Mouse (Mus musculus) adrenal gland, postnatal 14 days (tissue): ENCODE data around the gene Pigk. TPM values are rescaled to one million over a fixed set of nuclear protein-coding genes. Genes with fewer than 3 reads are reported as not detected.
"Not testable (repeated sequence)": the region's sequence is repeated elsewhere in the genome, so short reads cannot be mapped to it uniquely, and the experiment has no call there.

Experiments used
- DNase-seq: peaks from one replicate; pipeline ENCODE4 v3.0.0; 2021; ENCODE audit warnings: mixed read lengths
- total RNA-seq: library from RNA; stranded (reverse); gene quantifications from 2 replicates; pipeline ENCODE4 v1.2.3, GENCODE M21; 2021

Pigk gene
- total RNA-seq, 1 experiment from 2014 or later = 56.1 TPM

GRCm38 (mm10) chr3:152767485-152767884 is 53.6 kb downstream of the Pigk start:
- DNase-seq = no peak

- DNase-seq = no peak
These were observed 56.2 kb downstream of the Pigk start for GRCm38 (mm10) chr3:152770056-152770455.

DNA sequence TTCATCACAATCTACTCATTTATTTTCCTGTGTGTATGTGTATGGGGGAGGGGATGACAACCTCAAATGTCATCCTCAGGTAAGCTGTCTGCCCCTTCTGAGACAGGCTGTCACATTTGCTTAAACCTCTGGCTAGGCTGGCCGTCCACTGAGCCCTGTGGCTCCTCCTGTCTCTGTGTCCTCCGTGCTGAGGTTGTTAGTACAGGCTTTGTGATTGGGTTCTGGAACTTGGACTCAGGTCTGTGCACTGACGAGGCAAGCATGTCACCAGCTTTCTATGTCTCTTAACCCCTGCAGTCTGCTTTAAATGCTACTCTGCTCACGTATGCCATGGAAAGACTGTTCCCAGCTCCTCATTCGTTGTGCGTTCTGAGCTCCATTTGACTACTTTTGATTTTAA is 62.5 kb downstream of the Pigk start:
- no peak for DNase-seq

GRCm38 (mm10) chr3:152776872-152777540 is 63.1 kb downstream of the Pigk start:
- DNase-seq = no peak

GRCm38 (mm10) chr3:152779819-152780218 is 65.9 kb downstream of the Pigk start:
- DNase-seq = no peak

GRCm38 (mm10) chr3:152783792-152784191 is 69.9 kb downstream of the Pigk start:
- peak; percentile 83 for DNase-seq

DNA sequence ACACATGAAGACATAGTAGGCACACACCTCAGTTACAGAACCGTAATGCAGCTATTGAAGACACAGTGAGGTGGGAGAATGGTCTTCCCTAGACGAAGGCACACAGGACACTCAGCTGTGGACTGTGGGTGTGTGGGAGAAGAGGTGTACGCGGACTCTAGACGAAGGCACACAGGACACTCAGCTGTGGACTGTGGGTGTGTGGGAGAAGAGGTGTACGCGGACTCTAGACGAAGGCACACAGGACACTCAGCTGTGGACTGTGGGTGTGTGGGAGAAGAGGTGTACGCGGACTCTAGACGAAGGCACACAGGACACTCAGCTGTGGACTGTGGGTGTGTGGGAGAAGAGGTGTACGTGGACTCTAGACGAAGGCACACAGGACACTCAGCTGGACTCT is 70.5 kb downstream of the Pigk start:
- DNase-seq = not testable (repeated sequence)

DNA sequence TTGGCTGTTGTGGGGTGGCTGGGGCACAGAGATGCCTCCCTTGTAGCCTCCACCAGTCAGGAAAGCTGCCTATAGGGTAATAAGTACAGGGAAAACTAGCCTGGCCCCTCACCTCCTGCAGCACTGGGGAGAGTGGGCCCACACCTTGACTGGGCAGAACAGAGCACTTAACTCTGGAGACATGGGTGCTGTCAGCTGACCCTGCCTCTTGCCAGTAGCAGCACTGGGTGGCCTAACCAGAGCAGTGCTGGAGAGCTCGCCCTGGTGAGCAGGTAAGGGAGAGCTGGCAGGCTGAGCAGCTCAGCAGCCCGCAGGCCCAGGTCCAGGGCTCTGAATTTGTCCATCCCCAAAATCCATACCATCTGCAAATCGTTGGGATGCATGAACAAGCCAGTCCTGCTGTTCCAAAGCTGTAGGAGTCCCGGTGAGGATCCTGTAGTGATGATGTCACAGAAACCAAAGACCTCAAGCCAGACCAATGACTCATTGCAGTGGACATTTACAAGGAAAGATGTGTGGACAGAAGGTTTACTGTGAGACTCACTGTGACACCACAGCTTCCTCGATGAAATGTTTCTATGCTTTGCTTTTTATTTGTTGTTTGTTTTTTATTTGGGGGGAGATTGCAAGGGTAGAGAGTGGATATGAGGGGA is 74.5 kb downstream of the Pigk start:
- not testable (repeated sequence) for DNase-seq

DNA sequence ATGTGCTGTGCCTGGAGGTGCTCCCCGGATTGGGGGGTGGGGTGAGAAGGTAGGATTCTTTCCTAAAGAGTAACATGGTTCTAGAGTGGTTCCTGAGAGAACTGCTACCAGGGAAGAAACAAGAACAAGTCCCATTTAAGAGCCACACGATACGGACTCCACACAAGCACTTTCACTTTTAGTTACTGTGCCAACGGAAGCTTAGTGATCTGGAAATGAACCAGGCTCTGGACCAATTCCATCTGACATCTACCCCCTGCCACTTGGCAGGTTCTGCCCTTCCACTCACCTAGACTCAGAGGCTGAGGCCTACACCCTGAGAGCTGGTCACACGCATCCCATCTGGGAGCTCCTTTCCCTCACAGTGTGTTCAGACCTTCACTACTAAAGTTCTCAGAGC is 78.7 kb downstream of the Pigk start:
- no peak for DNase-seq

DNA sequence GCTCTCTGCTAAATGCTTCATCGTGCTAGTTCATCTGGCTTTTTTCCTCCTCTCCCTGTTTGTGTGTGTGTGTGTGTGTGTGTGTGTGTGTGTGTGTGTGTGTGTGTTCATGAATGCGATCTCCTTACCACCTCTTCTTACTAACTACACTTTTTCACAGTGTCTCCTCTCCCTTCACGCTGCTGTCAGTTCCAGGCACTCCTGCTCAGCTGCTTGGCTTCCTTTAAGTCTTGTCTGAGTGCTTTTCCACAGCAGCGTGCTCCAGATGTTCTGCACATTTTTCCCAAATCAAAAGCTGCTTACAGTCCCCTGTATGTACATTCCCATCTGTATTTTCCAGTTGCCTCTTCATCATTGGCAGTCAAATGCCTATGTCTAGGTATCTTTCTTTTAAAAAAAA is 79.1 kb downstream of the Pigk start:
- DNase-seq = no peak

DNA sequence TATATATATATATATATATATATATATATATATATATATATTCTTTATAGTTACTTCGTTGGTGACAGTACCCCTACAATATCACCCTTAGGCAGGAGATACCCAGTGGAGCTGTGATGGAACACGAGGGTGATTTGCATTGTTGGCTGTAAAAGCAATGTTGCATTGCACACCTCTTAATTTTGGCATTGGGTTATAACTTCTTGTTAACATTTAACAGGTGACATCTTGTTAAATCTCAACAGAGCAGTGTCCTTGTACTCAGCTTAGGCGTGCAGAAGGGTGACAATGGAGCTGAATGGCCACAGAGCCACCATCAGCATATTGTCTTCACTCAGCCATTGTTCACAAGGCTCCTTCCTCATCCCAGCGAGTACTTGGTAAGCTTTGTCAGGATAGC is 82.3 kb downstream of the Pigk start:
- DNase-seq = no peak

GRCm38 (mm10) chr3:152797354-152797753 is 83.5 kb downstream of the Pigk start:
- DNase-seq = no peak

GRCm38 (mm10) chr3:152799738-152800431 is 86.0 kb downstream of the Pigk start:
- peak; percentile 40 for DNase-seq

GRCm38 (mm10) chr3:152813905-152814304 is 100.0 kb downstream of the Pigk start:
- DNase-seq = peak; percentile 56

- no peak for DNase-seq
These were observed 101.2 kb downstream of the Pigk start for GRCm38 (mm10) chr3:152815110-152815509.

- no peak for DNase-seq
These were observed 106.5 kb downstream of the Pigk start for GRCm38 (mm10) chr3:152820406-152820805.

DNA sequence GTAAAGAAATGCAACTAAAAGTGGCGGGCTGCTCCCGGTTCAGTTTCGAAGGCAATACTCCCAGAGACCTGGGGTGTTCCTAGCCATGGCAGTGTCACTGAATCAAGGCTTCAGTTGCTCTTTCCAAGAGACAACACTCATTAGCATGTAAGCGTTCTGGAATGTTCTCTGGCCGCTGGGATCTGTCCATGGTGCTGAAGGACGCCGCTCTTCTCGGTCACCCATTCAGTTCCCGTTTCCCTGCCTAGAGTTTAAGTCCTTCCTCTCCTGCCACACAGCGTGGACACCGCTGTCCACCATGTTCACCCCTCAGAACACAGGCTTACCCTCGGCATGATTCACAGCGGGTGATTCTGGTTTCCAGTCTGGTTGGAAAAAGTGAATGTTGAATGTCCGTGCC is 107.3 kb downstream of the Pigk start:
- DNase-seq = peak; percentile 85

DNA sequence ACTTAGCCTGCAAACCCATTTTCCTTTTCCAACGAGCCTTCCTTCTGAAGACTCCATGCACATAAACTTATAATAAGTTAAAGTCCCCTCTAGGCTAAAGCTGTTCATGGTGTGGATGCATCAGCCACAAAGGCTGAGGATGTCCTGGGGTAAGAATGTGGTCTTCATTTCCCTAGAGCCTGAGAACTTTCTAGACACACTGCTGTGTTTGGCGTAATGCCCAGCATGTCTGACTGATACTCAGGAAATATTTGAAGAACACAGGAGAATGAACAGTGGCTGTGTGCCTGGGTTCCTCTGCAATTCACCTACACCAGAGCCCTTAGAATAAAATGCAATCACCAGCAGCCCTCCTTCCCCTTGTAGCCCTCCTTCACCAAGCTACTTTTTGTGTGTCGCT is 117.5 kb downstream of the Pigk start:
- peak; percentile 9 for DNase-seq

DNA sequence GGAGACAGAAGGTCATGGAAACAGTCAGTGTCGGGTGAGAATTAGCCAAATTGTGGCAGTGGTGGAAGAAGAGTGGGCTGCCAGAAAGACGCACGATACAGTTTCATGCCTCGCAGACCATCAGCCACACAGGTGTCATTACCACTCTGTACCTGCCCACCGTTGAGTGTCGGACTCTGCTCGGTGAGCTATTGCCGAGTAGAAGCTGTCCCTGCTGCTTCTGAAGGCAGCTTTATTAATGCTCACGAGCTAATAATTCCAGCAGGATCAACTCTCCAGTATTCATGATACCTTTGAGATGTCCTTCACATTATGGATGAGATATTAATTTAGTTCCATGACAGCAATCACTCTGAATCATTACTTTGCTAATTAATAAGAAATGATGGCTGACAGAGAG is 118.1 kb downstream of the Pigk start:
- no peak for DNase-seq

GRCm38 (mm10) chr3:152832436-152832835 is 118.5 kb downstream of the Pigk start:
- DNase-seq = no peak

GRCm38 (mm10) chr3:152837407-152837806 is 123.5 kb downstream of the Pigk start:
- no peak for DNase-seq

- DNase-seq = no peak
These were observed 124.0 kb downstream of the Pigk start for GRCm38 (mm10) chr3:152837938-152838337.

- no peak for DNase-seq
These were observed 127.4 kb downstream of the Pigk start for GRCm38 (mm10) chr3:152841264-152841663.

DNA sequence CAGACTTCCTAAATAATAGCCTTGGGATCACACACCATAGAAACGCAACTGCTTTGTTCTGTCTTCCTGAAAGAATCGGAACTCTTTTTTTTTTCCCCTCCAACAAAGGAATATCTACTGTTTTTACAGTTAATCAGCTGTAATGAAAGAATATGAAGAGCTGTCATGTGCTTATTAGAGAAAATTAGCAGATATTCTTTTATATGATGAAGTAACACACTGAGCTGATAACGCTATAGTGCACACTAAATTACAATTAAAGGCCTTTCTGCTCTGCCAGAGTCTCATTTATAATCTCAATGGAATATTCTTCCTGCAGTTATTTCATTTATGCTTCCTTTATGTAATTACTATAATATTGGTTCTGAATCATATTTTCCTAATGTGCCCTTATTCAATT is 128.7 kb downstream of the Pigk start:
- no peak for DNase-seq
